Mouse (Mus musculus) embryo, embryonic 11 days (tissue): Measurements from ENCODE around the gene Cd80.
"Not testable (repeated sequence)": the region's sequence is repeated elsewhere in the genome, so short reads cannot be mapped to it uniquely, and the experiment has no call there.

Experiments
- DNase-seq: peaks from one replicate; pipeline ENCODE4 v3.0.0-alpha.2; 2015

Gene Cd80

DNA sequence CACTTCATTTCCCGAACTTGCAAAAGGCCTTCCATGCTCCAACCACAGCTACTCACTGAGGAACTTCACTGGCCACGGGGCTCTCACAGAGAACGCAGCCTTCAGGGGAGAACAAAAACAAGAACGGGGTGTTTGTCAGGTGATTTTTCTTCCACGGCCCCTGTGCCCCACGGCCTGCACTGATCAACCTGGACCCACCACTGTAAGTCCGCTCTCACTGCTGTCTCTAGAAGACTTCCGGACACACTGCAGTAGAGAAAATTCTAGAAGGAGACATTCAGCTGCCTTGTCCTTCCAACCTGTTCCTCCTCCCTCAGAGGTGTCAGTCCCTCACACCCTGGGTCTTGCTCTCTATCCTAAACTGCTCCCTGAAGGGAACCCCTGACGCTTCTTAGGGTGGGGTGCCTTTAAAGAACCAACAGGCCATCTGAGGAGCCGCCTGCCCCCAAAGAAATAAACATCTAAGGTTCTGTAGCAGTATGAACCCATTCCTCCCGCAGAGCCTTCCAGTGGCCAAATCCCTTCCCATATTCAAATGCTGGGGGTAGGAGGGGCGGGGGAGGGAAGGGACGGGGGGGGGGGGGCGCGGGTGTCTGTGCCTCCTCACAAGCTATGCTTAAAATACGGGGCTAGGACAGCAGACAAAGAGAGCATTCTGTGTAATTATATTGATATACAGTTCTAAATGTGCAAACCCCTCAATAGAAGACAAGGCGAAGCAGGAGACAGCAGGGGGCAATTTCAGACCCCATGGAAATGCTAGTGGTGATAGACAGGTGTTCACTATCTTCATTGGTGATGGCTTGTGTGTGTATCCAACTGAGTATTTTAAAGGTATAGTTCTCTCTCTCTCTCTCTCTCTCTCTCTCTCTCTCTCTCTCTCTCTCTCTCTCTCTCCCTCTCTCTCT, at the start of gene Cd80:
Gene Cd80 (plus strand): TSS at position 51 of the 908 bp plus-strand sequence.
- no peak for DNase-seq

DNA sequence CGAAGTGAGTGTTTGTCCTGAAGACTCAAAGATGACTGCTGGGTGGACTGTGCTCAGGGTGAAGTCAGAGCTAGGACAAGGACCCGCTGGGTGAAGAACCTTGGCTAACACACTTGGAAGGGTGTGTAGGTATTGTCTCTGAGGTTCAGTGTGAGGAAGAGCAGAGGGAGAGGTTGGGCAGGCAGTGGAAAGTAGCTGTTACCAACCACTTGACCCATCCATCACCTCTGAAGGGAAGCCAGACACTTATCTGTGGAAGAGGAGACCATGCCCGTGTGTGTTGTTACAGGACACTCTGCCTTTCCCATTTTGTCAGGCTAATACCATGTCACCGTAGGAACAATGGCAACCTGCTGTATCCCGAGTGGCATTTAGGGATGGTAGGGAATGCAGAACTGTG, 49.1 kb upstream of the Cd80 start:
- DNase-seq = no peak

DNA sequence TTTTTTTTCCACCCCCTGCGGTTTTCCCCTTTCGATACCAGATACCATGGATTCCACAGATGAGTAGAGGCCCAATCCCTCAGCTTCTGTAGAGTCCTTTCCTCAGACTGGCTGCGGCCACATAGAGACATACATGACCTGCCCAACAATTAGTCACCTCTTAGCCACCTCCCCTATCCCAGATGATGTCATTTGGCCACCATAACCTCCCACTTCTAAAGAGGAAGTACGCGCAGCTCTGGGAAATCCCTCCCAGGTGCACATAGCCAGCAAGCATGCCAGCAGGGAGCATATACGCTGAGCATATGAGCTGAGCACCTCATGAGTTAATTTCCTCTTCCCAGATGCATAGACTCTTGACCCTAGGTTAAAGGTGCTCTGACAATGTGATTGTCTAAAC, 48.7 kb upstream of the Cd80 start:
- DNase-seq = no peak

DNA sequence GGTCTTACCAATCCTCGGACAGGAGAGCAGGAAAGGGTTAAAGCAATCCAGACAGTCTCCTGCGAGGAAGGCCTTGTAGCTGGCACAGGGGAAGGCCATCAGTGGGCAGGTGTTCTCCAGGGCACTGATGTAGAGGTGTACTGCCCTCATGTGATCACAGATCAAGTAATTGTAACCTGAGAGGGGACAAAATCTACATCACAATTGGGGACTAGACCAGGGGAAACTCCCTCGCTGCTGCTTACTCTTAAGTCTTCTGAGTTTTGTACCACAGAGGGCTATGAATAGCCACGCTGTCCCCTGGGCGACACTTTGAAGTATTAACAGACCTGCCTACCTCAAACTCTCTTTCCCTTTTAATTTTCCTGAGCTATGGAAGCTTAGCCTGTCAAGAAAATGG, 47.8 kb upstream of the Cd80 start:
- DNase-seq = no peak

DNA sequence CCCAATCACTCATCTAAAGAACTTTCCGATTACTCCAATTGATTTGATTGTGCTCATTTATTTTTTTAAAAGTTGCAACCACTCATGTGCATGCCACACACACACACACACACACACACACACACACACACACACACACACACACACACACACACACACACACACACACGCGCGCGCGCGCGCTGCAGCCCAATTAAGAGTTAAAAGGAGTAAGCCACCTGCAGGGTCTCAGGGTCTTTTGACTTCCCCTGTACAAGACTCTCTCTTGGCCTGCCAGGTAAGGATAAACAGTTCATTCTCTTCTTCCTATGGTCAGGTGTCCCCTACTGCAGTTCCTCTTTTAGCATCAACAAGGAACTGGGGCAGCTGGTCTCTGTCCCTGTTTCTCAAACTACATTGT, 46.9 kb upstream of the Cd80 start:
- DNase-seq = no peak

DNA sequence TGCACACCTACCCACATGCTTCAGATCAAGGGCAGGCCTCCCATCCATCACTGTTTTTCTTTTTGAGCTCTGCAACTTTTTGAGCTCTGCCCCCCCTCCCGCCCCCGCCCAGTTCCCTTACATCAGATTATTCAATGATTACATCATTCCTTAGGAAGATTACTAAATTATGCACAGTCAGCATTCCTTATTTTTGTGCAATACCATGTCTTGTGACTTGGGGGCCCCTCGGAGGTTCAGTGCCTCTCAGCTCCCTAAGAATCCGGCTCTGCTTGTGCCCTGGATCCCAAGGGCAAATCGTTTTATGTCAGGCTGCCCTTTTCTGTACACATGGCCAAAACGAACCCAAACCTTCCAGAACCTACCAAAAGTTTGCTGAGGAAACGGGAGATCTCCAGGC, 40.4 kb upstream of the Cd80 start:
- DNase-seq = no peak

DNA sequence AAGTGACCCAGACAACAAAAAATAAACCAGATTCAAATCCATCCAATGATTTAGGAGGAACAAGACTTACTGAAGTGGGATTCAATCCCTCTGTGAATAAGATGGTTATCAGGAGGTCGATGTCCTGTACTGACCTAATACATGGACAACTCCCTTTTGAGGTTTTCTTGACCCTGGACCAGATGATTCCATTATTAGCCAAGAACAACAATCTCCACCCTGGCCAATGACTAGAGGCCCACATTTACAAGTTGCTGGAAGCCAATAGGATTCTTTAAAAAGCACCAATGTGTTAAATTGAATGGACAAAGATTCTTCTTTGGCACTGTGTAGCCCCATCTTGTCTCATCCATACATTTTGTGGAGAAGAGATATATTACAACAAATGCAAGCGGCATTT, 30.0 kb upstream of the Cd80 start:
- no peak for DNase-seq

DNA sequence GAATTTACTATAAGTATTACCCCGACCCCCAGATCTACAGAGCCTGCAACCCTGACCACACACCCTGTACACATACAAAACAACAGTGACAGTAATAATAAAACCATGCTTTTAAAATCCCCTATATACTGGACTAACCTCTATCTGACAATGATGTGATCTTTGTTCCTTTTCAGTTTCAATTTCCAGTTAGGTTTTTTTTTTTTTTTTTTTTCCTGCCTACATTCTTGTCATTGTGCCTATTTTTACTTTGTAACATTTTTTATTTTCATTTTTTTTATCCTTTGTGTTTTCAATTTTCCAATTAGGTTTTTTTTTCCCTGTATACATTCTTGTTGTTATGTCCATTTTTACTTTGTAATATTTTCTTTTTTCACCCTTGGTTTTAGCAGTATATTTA, 29.6 kb upstream of the Cd80 start:
- DNase-seq = no peak

DNA sequence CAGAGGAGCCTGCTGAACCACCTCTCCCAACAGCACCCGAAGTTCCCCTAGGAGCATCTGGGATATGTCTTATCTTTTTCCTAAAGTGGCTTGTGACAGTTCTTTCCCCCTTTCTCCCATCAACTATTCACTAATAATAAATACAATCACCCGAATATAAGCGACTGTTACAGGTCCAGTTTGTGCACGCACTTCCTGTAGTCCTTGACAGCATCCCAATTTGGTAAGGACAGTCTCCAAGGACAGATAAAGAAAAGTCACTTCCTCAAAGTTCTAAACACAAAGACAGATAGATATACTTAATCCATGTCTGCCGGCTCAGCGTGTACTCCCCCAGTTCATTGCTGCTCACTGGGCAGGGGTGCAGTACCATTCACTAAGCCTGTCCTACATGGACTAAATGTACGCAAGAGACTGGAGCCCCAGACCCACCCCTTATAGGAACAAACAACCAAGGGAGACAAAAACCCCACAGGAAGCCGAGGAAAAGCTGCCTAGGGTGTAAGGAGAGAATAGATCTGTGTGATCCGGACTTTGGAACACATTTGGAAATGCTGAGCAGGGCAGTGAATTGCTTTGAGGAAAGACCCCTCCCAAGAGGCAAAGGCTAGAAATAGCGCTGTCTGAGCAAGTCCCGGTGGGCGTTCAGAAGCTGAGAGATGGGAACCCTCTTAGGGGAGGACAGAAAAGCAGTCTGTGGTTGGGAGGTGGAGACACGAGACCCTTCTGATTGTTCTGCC, 23.7 kb upstream of the Cd80 start:
- no peak for DNase-seq

DNA sequence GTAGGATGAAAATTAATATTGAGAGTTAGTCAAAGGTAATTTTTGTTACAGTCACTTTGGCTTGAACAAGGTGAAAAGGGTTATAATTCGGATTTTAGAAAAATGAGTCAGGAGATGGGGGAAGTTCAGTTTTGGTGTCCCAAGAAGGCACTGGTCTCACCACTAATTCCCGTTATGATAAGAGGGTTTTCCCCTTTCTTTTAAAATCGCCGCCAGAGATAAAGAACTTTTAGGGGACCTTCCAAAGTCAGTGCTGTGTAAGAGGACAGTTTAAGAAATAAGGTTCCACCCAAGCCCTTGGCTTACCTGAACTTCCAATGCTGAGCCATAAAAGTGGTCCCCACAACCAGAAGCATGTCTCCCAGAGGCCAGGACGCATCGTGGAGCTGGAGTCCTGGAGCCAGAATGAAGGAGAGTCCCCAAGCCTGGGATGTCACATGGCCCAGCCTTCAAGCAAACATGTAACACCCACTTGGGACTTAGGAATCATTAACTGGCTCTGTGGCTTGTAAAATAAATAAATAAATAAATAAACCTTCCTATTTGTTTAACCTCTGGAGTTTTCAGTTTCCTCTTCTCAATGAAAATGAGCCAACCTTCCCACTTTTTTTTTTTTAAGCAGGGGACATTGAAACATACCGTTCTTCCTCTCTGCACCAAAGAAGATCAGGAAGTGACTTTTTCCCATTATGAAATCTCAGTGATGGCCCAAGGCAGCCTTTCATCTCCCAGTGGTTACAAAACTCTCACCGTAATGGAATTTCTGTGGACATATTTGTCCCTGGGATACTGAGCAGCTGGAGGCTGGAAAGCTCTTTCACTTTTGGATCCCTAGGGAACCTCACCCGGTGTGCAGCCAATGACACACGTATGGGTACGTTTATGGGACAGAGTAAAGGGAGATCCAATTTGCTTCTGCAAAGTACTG, 22.6 kb upstream of the Cd80 start, which contains the start of gene Pla1a:
Gene Pla1a (minus strand): TSS at position 648 of the 928 bp plus-strand sequence.
- DNase-seq = no peak

DNA sequence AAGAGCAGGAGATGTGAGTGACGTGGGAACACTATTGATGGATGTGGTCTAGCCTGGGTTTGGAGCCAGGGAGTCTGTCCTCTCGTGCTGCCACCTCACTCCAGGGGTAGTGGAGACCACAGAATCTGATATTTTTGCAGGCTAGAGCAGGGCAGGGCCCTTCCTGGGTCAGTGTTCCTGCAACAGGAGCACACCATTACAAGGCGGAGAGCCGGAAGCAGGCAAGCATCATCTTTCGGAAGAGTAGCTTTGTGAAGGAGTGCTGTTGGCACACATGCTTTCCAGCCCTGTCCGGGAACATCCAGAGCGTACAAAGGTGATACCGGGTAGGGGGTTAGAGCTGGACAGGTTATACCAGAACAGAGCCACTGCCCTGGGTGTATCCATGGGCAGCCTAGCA, 21.8 kb upstream of the Cd80 start:
- DNase-seq = no peak

DNA sequence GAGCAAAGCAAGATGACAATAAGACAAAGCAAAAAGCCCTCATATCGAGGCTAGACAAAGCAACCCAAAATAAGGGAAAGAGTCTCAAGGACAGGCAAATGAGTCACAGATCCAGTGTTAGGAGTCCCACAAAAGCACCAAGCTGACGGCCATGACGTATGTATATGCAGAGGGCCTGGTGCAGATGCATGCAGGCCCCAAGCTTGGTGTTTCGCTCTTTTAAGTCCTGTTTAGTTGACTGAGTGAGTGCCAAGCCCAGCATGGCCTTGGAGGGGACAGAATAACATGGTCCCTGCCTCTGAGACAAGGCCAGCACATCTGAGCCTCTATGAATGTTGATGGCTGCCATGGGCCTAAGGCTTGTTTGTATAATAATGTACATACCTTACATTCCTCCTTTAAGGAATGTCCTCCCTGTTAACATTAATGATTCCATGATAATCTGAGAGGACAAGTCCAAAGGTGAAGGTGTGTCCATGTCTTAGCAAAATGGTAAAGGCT, 21.0 kb upstream of the Cd80 start:
- no peak for DNase-seq

DNA sequence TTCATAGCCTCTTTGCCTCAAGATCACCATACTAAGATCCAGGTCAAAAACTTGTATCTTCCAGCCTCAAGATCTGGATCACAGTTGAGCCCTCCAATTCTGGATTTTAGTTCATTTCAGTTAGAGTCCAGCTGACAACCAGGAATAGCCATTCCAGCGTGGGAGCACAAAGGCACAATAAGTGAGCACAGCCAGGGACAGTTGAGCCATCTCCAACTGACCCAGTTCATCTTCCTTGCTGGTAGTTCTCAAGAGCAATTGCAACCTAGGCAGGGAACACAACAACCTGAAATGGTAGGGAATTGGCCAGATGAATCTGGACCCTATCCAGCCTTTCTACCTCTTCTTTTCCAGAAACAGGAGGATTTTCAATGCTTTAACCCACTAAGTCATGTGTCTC, 16.2 kb upstream of the Cd80 start:
- DNase-seq = no peak

DNA sequence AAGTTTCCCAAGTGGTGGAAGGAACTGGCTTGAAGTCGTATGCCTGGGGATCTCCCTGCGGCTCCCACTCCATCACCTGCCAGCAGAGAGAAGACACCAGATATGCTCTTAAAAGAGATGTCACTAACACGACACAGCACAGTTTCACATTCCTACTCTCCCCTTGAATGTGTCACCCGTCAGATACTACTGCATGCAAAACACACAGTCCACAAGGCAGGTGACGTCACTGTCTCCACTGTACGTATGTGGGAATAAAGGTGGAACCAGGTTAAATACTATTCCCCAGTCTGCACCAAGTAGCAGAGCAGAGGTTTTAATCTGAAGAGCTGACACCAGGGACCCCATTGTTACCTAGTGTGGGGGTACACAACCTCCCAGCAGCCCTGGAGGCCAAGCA, 15.0 kb upstream of the Cd80 start:
- no peak for DNase-seq

DNA sequence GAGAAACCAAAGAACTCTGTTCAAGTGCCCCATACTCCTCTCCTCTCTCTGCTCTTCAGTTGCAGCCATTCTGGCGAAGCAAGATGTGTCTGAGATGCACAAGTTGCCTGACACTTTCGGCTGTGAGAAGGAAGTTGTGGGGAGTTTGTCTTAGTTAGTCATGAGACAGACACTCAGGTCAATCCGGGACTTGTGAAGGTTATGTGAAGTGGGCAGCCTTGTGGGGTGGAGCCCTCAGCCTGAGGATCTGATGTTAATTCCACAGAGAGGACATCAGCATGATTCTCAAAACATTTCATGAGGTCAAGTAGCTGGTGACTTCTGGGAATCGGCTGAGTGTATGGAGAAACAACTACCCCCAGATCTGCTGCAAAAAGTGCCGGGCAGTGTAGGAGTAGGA, 13.8 kb upstream of the Cd80 start:
- DNase-seq = no peak

DNA sequence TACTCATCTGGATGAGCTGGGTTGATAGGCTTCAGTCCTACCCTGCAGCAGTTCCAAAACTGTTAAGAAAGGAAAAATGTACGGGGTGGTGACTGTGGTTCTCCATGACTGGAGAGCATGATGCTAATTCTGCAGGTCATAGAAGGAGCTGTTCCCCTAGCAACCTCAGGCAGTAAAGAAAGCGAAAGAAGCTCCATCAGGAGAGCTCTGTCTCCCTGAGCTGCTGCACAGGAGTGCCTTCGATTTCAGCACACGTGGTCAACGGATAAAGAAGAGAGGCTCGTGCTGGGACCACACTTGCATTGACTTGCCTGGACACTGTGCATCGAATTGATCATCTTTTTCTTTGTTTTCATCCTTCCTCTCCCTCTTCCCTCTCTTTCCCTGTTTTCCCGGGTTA, 13.1 kb upstream of the Cd80 start:
- no peak for DNase-seq

DNA sequence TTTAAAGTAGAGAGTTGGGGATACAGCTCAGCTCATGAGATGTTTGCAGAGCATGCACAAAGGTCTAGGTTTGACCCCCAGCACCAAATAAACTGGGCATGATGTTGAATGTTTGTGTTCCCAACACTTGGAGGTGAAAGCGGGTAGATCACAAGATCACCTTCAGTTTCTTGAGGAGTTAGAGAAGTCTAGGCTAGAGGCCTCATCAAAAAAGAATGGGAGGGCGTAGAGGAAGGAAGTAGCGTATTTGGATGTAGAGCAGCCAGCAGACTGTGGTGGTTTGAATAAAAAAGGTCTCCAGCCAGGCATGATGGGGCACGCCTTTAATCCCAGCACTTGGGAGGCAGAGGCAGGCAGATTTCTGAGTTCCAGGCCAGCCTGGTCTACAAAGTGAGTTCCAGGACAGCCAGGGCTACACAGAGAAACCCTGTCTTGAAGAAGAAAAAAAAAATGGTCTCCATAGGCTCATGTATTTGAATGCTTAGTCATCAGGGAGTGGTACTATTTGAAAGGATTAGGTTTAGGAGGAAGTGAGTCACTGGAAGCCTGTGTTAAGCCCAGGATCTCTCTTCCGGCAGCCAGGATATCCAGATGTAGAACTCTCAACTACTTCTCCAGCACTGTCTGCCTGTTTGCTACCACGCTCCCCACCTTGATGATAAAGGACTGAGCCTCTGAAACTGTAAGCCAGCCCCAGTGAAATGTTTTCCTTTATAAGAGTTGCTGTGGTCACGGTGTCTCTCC, 11.5 kb upstream of the Cd80 start:
- no peak for DNase-seq

DNA sequence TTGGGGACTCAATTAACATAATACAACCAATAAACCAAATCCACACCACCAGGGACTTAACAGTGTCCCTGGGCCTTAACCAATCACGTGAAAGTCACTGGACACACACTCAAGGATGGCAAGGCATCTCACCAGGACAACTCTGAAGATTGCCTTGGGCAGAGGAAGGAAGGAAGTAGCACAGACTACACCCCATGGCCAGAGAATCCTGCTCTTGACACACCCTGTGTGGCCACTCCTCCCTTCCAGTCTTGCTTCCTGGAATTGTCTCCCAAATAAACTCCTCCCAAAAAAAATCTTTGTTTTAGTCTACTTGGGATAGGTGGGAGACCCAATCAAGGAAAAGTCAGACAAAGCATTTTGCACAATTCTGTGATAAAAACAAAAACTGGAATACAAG, 10.3 kb upstream of the Cd80 start:
- DNase-seq = no peak

DNA sequence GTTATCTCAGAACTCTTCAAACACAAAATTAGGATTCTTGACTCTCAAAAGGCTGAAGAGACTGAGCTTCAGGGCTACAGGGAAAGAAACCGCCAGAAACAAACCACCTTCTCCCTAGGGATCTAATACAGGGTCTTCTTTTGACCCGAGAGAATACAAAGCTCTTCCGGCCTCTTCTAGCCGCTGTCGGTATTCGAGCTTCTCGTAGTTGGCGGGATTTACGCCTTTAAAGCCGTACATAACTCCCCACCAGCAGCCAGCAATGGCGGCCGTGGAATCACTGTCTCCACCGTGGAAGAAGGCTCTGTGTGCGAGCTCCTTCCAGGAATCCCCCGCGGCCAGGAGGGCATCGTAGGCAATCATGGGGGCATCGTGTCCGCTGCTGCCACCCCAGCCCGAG, 9.8 kb upstream of the Cd80 start:
- DNase-seq = no peak

DNA sequence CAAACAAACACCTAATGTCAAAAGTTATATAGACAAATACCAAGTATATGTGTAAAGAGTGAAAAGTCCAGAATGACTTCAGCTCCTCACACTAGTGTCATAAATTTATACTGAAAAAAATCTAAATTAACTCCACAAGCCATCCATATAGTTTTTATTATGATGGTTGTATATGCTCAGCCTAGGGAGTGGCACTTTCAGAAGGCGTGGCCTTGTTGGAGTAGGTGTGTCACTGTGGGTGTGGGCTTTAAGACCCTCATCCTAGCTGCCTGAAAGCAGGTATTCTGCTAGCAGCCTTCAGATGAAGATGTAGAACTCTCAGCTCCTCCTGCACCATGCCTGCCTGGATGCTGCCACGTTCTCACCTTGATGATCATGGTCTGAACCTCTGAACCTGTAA, 9.2 kb upstream of the Cd80 start:
- DNase-seq = not testable (repeated sequence)

DNA sequence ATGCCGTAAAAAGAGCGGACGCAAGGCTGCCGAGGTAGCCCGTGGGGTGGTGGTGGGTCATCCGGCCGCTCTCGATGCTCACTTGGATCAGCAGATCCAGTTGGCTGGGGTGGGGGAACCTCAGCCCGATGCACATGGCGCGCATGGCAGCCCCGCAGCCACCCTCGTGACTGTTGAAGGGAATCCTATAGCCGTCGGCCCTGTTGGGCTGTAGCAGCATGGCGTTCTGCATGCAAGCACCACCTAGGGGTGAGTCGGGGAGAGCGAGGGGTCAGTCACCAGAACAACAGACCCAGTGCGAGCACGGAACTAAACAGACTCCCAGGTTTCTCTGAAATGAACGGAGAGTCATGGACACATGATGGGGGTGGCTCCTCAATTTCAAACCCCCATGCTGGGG, 8.0 kb upstream of the Cd80 start:
- DNase-seq = no peak

DNA sequence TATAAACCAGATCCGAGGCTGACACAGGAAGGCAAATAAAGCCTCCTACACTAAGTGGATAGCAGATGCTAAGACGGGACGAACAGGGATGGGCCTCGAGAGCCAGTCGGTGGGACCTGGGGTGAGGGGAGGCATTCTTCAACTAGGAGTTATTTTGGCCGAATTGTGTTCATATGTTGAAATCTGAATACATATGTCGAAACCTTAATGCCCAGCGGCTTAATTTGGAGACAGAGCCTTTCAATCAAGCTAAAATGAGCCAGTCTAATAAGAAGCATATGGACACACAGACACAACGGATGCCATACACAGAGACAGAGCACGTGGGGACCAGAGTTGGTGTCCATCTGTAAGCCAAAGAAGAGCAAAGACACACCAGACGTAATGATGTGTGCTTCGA, 6.9 kb upstream of the Cd80 start:
- no peak for DNase-seq
